Mouse (Mus musculus): ENCODE measurements at regions not wholly inside any gene's neighbourhood (a gene's known extent, or its start where the extent isn't known, plus 50 kb on each side); places are given as distances from the start of the nearest gene placed in this dataset.
A peak's percentile ranks its signal among the peaks of the same experiment; 100 is the strongest.

DNA sequence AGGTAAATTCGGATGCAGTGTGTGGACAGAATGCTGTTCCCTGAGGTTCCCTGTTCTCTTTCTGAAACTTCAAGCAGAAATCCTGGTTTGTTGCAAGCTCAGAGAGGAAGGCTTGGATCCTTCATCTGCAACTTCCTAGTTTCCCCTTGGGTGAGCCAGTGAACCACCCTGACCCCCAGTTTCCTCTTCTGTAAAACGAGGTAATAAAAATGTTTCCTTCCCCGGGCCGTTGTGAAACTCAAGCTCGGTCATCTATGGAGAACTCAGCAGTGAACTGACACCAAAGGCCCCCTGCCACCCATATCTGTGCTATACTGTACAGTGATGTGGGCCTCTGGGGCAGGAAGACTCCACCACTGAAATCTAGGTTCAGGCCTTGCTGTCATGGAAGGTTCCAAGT is 185.0 kb downstream of the Gadd45g start:
- H3K4me1 ChIP-seq (ENCODE audit: control insufficient read depth, insufficient read depth, low read length) = no peaks in the 10 kb centered on the region
- H3K27me3 ChIP-seq (ENCODE audit: control insufficient read depth, insufficient read depth, low read length) = no peaks in the 10 kb centered on the region
- WGBS = 88% methylated on average over 5 of the region's 5 CpGs
- no peak for DNase-seq
- no peak overlapping the region for H3K4me3 ChIP-seq (replicated peaks; ENCODE audit: insufficient read depth, low read depth, low read length)
- H3K27ac ChIP-seq (ENCODE audit: insufficient read depth, low read length) = no peak overlapping the region
- TF ChIP-seq CTCF (IDR thresholded peaks at IDR 0.05; ENCODE audit: borderline replicate concordance, insufficient read depth, low read depth, low read length) = no peak
- TF ChIP-seq POLR2A (IDR thresholded peaks at IDR 0.05; ENCODE audit: borderline replicate concordance, insufficient read depth, low read length) = no peak

DNA sequence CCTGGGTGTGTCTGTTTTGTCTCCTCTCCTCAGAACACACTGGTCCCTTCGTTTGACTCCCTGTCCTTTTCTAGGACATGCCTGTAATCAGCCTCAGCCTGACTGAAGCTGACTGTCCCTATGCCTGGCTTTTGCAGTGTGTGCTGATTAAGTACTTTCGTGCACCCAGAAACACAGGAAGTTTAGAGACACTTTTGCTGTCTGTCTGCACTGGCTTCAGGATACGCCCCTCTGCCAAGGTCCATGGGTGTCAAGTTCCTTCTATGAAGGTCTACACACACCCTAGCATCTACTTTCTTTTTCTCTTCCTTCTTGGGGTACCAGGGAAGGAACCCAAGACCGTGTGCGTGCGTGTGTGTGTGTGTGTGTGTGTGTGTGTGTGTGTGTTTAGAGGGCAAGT is 189.3 kb downstream of the Gadd45g start:
- 82% methylated on average over 6 of the region's 6 CpGs for WGBS
- Histone ChIP-seq H3K27ac (ENCODE audit: insufficient read depth, low read length) (no peak overlapping the region), H3K4me3 (replicated peaks; ENCODE audit: insufficient read depth, low read depth, low read length) (no peak overlapping the region), H3K27me3 (ENCODE audit: control insufficient read depth, insufficient read depth, low read length) (no peaks in the 10 kb centered on the region), H3K4me1 (ENCODE audit: control insufficient read depth, insufficient read depth, low read length) (no peaks in the 10 kb centered on the region)
- TF ChIP-seq POLR2A (IDR thresholded peaks at IDR 0.05; ENCODE audit: borderline replicate concordance, insufficient read depth, low read length) (no peak), CTCF (IDR thresholded peaks at IDR 0.05; ENCODE audit: borderline replicate concordance, insufficient read depth, low read depth, low read length) (no peak)
- no peak for DNase-seq

DNA sequence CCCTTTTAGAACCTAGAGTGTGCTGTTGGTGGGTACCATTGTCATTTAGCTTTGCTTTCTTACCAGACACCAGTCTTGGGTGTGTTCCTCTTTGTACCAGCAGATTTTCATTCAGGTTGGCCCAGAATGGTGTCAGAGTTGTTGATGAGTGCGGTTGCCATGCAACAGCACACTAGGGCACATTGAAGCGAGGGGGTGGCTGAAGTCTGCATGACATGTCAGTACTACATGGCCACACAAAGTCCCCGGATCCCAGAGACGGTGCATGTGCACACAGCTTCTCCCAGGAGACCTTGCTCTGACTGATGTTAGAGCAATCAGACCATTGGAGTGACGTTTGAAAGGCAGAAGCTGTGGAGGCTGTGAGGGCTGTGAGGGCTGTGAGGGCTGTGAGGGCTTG is 189.9 kb downstream of the Gadd45g start:
- DNase-seq = no peak
- 63% methylated on average over 5 of the region's 5 CpGs for WGBS
- no peak overlapping the region for H3K27ac ChIP-seq (ENCODE audit: insufficient read depth, low read length)
- H3K4me3 ChIP-seq (replicated peaks; ENCODE audit: insufficient read depth, low read depth, low read length) = no peak overlapping the region
- no peaks in the 10 kb centered on the region for H3K4me1 ChIP-seq (ENCODE audit: control insufficient read depth, insufficient read depth, low read length)
- no peak for TF ChIP-seq CTCF (IDR thresholded peaks at IDR 0.05; ENCODE audit: borderline replicate concordance, insufficient read depth, low read depth, low read length)
- TF ChIP-seq POLR2A (IDR thresholded peaks at IDR 0.05; ENCODE audit: borderline replicate concordance, insufficient read depth, low read length) = no peak
- no peaks in the 10 kb centered on the region for H3K27me3 ChIP-seq (ENCODE audit: control insufficient read depth, insufficient read depth, low read length)

DNA sequence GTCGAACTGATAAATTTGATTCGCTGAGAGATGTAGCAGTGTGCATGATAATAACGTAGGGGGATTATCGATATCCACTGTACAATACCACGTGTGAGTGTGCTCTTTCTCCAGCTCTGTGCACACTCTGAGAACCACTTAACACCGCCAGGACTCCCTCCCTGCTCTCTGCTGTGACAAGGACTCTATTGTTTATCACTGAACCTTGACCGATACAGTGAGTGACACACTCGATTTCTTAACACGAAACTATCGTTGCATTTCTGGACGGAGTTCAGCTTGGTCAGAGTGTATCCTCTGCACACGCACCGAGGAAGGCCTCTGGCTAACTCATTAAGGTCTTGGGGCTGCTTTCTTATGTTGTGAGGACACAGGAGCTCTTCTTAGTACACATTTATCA is 190.7 kb downstream of the Gadd45g start:
- no peak for TF ChIP-seq POLR2A (IDR thresholded peaks at IDR 0.05; ENCODE audit: borderline replicate concordance, insufficient read depth, low read length)
- no peak for TF ChIP-seq CTCF (IDR thresholded peaks at IDR 0.05; ENCODE audit: borderline replicate concordance, insufficient read depth, low read depth, low read length)
- H3K4me3 ChIP-seq (replicated peaks; ENCODE audit: insufficient read depth, low read depth, low read length) = no peak overlapping the region

DNA sequence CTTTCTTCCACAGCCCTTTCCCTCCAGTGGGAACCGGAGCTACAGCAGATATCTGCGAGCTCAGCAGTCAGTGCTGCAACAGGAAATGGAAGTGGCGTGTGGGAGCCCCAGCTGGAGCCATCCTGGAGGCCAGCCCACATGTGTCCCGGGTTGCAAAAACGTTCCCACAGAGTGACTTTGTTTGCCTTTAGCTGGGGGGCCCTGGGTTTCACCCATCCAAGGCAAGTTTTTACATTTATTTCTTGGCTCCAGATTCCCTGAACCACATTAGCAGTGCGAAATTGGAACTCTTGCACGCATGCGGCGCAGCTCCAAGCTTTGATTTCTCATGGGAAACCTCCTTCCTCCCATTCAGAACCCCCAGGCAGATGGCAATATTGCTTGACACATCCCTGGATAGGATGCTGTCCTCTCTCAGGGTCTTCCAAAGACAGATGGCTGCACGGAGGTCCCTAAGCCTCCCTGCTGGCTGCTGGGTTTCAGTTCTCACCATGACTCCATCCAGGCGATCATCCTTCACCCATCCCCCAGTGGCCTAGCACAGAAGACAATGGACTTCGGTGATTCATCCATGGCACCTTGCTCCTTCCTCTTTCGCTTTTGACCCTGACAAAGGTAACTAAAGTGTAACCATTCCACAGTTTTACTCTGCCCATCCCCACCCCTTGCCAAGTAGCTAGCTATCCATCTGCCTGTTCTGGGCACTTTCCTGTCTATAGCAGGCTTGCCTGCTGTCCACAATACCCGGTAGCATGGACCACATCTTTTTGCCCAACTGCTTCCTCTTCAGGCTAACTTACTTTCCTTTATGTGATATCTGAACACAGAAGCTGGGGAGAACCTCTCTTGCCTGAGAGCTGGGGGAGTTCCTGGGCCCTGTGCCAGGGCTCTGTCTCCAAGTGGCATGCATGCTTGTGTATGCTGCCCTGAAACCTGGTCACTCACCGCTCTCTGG is 195.3 kb downstream of the Gadd45g start:
- Histone ChIP-seq H3K4me1 (ENCODE audit: control insufficient read depth, insufficient read depth, low read length) (peaks cover 15% of the 10 kb centered on the region), H3K27ac (ENCODE audit: insufficient read depth, low read length) (no peak overlapping the region), H3K27me3 (ENCODE audit: control insufficient read depth, insufficient read depth, low read length) (no peaks in the 10 kb centered on the region), H3K4me3 (replicated peaks; ENCODE audit: insufficient read depth, low read depth, low read length) (no peak overlapping the region)
- no peak for TF ChIP-seq CTCF (IDR thresholded peaks at IDR 0.05; ENCODE audit: borderline replicate concordance, insufficient read depth, low read depth, low read length)
- TF ChIP-seq POLR2A (IDR thresholded peaks at IDR 0.05; ENCODE audit: borderline replicate concordance, insufficient read depth, low read length) = no peak
- peak; percentile 52 to 61 for DNase-seq
- 14% methylated on average over 15 of the region's 15 CpGs for WGBS

More for the DNA sequence above, 190.7 kb downstream of the Gadd45g start:
- WGBS = 58% methylated on average over 13 of the region's 13 CpGs
- peaks cover 6% of the 10 kb centered on the region for H3K4me1 ChIP-seq (ENCODE audit: control insufficient read depth, insufficient read depth, low read length)
- DNase-seq = no peak
- no peaks in the 10 kb centered on the region for H3K27me3 ChIP-seq (ENCODE audit: control insufficient read depth, insufficient read depth, low read length)
- no peak overlapping the region for H3K27ac ChIP-seq (ENCODE audit: insufficient read depth, low read length)

DNA sequence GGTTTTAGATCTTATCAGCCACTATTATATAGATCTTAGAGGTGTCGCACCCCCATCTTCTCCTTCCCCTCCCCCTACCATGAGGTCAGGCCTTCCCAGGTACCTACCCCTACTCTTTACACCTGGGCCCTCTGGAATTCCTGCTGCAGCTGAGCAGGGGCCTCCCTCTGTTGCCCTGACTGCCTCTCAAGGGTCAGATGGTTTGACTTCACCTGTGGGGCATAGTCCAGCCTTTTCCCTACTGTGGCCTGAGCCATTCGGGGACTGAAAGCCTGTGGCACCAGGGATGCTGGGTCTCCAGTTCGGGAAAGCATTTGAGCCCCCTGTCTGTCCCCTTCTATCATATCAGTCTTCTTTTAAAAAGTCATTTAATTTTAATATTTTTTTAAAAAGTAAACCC is 196.4 kb downstream of the Gadd45g start:
- TF ChIP-seq CTCF (IDR thresholded peaks at IDR 0.05; ENCODE audit: borderline replicate concordance, insufficient read depth, low read depth, low read length) = no peak
- no peak for TF ChIP-seq POLR2A (IDR thresholded peaks at IDR 0.05; ENCODE audit: borderline replicate concordance, insufficient read depth, low read length)
- peaks cover 15% of the 10 kb centered on the region for H3K4me1 ChIP-seq (ENCODE audit: control insufficient read depth, insufficient read depth, low read length)
- H3K4me3 ChIP-seq (replicated peaks; ENCODE audit: insufficient read depth, low read depth, low read length) = no peak overlapping the region
- no peak for DNase-seq
- WGBS = 95% methylated on average over 3 of the region's 3 CpGs
- no peak overlapping the region for H3K27ac ChIP-seq (ENCODE audit: insufficient read depth, low read length)
- H3K27me3 ChIP-seq (ENCODE audit: control insufficient read depth, insufficient read depth, low read length) = no peaks in the 10 kb centered on the region

GRCm38 (mm10) chr13:52043916-52044315 is 197.4 kb downstream of the Gadd45g start:
- 96% methylated on average over 3 of the region's 3 CpGs for WGBS
- peaks cover 15% of the 10 kb centered on the region for H3K4me1 ChIP-seq (ENCODE audit: control insufficient read depth, insufficient read depth, low read length)
- no peak overlapping the region for H3K27ac ChIP-seq (ENCODE audit: insufficient read depth, low read length)
- DNase-seq = no peak
- no peaks in the 10 kb centered on the region for H3K27me3 ChIP-seq (ENCODE audit: control insufficient read depth, insufficient read depth, low read length)
- H3K4me3 ChIP-seq (replicated peaks; ENCODE audit: insufficient read depth, low read depth, low read length) = no peak overlapping the region
- TF ChIP-seq POLR2A (IDR thresholded peaks at IDR 0.05; ENCODE audit: borderline replicate concordance, insufficient read depth, low read length) = no peak
- no peak for TF ChIP-seq CTCF (IDR thresholded peaks at IDR 0.05; ENCODE audit: borderline replicate concordance, insufficient read depth, low read depth, low read length)

DNA sequence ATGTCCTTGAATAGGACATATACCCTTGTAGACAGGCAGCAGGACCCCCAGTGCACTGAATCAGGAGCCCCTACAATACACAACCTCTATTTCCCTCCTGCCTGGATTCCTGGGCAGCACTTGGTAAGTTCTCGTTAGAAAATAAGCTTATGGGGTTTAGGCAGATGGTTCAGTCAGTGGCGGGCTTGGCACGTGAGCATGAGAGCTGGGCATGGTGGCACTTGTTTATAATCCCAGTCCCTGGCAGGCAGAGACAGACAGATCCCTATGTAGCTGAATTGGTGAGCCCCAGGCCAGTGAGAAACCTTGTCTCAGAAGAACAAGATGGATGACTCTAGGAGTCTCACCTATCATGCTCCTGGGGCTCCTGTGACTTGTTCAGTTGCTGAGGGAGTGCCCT is 198.9 kb downstream of the Gadd45g start:
- 31% methylated on average over 3 of the region's 3 CpGs for WGBS
- TF ChIP-seq POLR2A (IDR thresholded peaks at IDR 0.05; ENCODE audit: borderline replicate concordance, insufficient read depth, low read length) (no peak), CTCF (IDR thresholded peaks at IDR 0.05; ENCODE audit: borderline replicate concordance, insufficient read depth, low read depth, low read length) (no peak)
- Histone ChIP-seq H3K4me3 (replicated peaks; ENCODE audit: insufficient read depth, low read depth, low read length) (no peak overlapping the region), H3K27me3 (ENCODE audit: control insufficient read depth, insufficient read depth, low read length) (no peaks in the 10 kb centered on the region), H3K27ac (ENCODE audit: insufficient read depth, low read length) (no peak overlapping the region), H3K4me1 (ENCODE audit: control insufficient read depth, insufficient read depth, low read length) (peaks cover 15% of the 10 kb centered on the region)
- DNase-seq = peak in 1 of 2 experiments; percentile 25
